Mouse (Mus musculus): ENCODE data around the gene Snrnp70. TPM values are rescaled to one million over a fixed set of nuclear protein-coding genes. Genes with fewer than 3 reads are reported as not detected.

Gene Snrnp70
- polyA plus RNA-seq, 1 experiment from 2014 or later: 242 TPM

Other genes starting within 250 kb of the Snrnp70 start
- gene Pih1d1, start 241.4 kb downstream of the Snrnp70 start, polyA plus RNA-seq (2015; fragmentation: Nextera tagmentation; extraction: Ambion mirVana): 107 and 108 TPM in 2 replicates
- gene Aldh16a1, start 241.2 kb downstream of the Snrnp70 start, polyA plus RNA-seq (2015; fragmentation: Nextera tagmentation; extraction: Ambion mirVana): 69.3 and 69.9 TPM in 2 replicates
- 0.14 and 0.30 TPM in 2 replicates for gene Slc17a7, start 231.8 kb downstream of the Snrnp70 start, polyA plus RNA-seq (2015; fragmentation: Nextera tagmentation; extraction: Ambion mirVana)
- not detected in 2 replicates for gene Gfy, start 216.2 kb downstream of the Snrnp70 start, polyA plus RNA-seq (2015; fragmentation: Nextera tagmentation; extraction: Ambion mirVana)
- not detected in 2 replicates for gene Pth2, start 214.7 kb downstream of the Snrnp70 start, polyA plus RNA-seq (2015; fragmentation: Nextera tagmentation; extraction: Ambion mirVana)
- gene Ccdc155, start 190.8 kb downstream of the Snrnp70 start, polyA plus RNA-seq (2015; fragmentation: Nextera tagmentation; extraction: Ambion mirVana): 0.78 and 1.1 TPM in 2 replicates
- 0.97 and 1.4 TPM in 2 replicates for gene Dkkl1, start 183.6 kb downstream of the Snrnp70 start, polyA plus RNA-seq (2015; fragmentation: Nextera tagmentation; extraction: Ambion mirVana)
- 196 and 207 TPM in 2 replicates for gene Tead2, start 180.0 kb downstream of the Snrnp70 start, polyA plus RNA-seq (2015; fragmentation: Nextera tagmentation; extraction: Ambion mirVana)
- gene Cd37, start 156.6 kb downstream of the Snrnp70 start, polyA plus RNA-seq (2015; fragmentation: Nextera tagmentation; extraction: Ambion mirVana): 1.2 and 2.4 TPM in 2 replicates
- 0.10 and 0.23 TPM in 2 replicates for gene Slc6a16, start 154.7 kb downstream of the Snrnp70 start, polyA plus RNA-seq (2015; fragmentation: Nextera tagmentation; extraction: Ambion mirVana)
- gene Slc6a21, start 118.2 kb downstream of the Snrnp70 start, polyA plus RNA-seq (2015; fragmentation: Nextera tagmentation; extraction: Ambion mirVana): not detected in 2 replicates
- gene Trpm4, start 62.0 kb downstream of the Snrnp70 start, polyA plus RNA-seq (2015; fragmentation: Nextera tagmentation; extraction: Ambion mirVana): 17.4 and 19.0 TPM in 2 replicates
- 2.1 and 2.5 TPM in 2 replicates for gene Hrc, start 60.5 kb downstream of the Snrnp70 start, polyA plus RNA-seq (2015; fragmentation: Nextera tagmentation; extraction: Ambion mirVana)
- gene Ppfia3, start 28.7 kb downstream of the Snrnp70 start, polyA plus RNA-seq (2015; fragmentation: Nextera tagmentation; extraction: Ambion mirVana): 6.7 and 7.5 TPM in 2 replicates
- gene Lin7b, start 25.2 kb downstream of the Snrnp70 start, polyA plus RNA-seq (2015; fragmentation: Nextera tagmentation; extraction: Ambion mirVana): 0.41 and 0.96 TPM in 2 replicates
- gene Kcna7, start 9.9 kb upstream of the Snrnp70 start, polyA plus RNA-seq (2015; fragmentation: Nextera tagmentation; extraction: Ambion mirVana): not detected in 2 replicates
- 1.1 and 1.4 TPM in 2 replicates for gene Ntf5, start 18.0 kb upstream of the Snrnp70 start, polyA plus RNA-seq (2015; fragmentation: Nextera tagmentation; extraction: Ambion mirVana)
- not detected in 2 replicates for gene Lhb, start 25.1 kb upstream of the Snrnp70 start, polyA plus RNA-seq (2015; fragmentation: Nextera tagmentation; extraction: Ambion mirVana)
- 37.6 and 40.8 TPM in 2 replicates for gene Gys1, start 39.1 kb upstream of the Snrnp70 start, polyA plus RNA-seq (2015; fragmentation: Nextera tagmentation; extraction: Ambion mirVana)
- gene Ruvbl2, start 42.4 kb upstream of the Snrnp70 start, polyA plus RNA-seq (2015; fragmentation: Nextera tagmentation; extraction: Ambion mirVana): 165 and 167 TPM in 2 replicates
- 4,509 and 4,690 TPM in 2 replicates for gene Ftl1, start 64.1 kb upstream of the Snrnp70 start, polyA plus RNA-seq (2015; fragmentation: Nextera tagmentation; extraction: Ambion mirVana)
- gene Bax, start 71.2 kb upstream of the Snrnp70 start, polyA plus RNA-seq (2015; fragmentation: Nextera tagmentation; extraction: Ambion mirVana): 184 and 195 TPM in 2 replicates
- gene Tulp2, start 86.1 kb upstream of the Snrnp70 start, polyA plus RNA-seq (2015; fragmentation: Nextera tagmentation; extraction: Ambion mirVana): 1.0 and 1.1 TPM in 2 replicates
- not detected in 2 replicates for gene Gm45808, start 91.1 kb upstream of the Snrnp70 start, polyA plus RNA-seq (2015; fragmentation: Nextera tagmentation; extraction: Ambion mirVana)
- 3.3 and 3.5 TPM in 2 replicates for gene Dhdh, start 93.1 kb upstream of the Snrnp70 start, polyA plus RNA-seq (2015; fragmentation: Nextera tagmentation; extraction: Ambion mirVana)
- gene Nucb1, start 114.7 kb upstream of the Snrnp70 start, polyA plus RNA-seq (2015; fragmentation: Nextera tagmentation; extraction: Ambion mirVana): 221 and 252 TPM in 2 replicates
- 18.6 and 24.7 TPM in 2 replicates for gene Ppp1r15a, start 130.5 kb upstream of the Snrnp70 start, polyA plus RNA-seq (2015; fragmentation: Nextera tagmentation; extraction: Ambion mirVana)
- gene Plekha4, start 130.6 kb upstream of the Snrnp70 start, polyA plus RNA-seq (2015; fragmentation: Nextera tagmentation; extraction: Ambion mirVana): 4.5 and 5.1 TPM in 2 replicates
- 11.8 and 14.8 TPM in 2 replicates for gene Hsd17b14, start 159.2 kb upstream of the Snrnp70 start, polyA plus RNA-seq (2015; fragmentation: Nextera tagmentation; extraction: Ambion mirVana)
- gene Bcat2, start 174.4 kb upstream of the Snrnp70 start, polyA plus RNA-seq (2015; fragmentation: Nextera tagmentation; extraction: Ambion mirVana): 75.4 and 78.5 TPM in 2 replicates
- gene Fgf21, start 219.7 kb upstream of the Snrnp70 start, polyA plus RNA-seq (2015; fragmentation: Nextera tagmentation; extraction: Ambion mirVana): 0.32 TPM in 1 of 2 replicates, not detected in the other
- 0.06 and 0.21 TPM in 2 replicates for gene Fut1, start 221.5 kb upstream of the Snrnp70 start, polyA plus RNA-seq (2015; fragmentation: Nextera tagmentation; extraction: Ambion mirVana)
- 0.14 and 0.17 TPM in 2 replicates for gene Izumo1, start 226.1 kb upstream of the Snrnp70 start, polyA plus RNA-seq (2015; fragmentation: Nextera tagmentation; extraction: Ambion mirVana)
- 16.1 and 18.0 TPM in 2 replicates for gene Rasip1, start 231.7 kb upstream of the Snrnp70 start, polyA plus RNA-seq (2015; fragmentation: Nextera tagmentation; extraction: Ambion mirVana)
- gene Mamstr, start 244.2 kb upstream of the Snrnp70 start, polyA plus RNA-seq (2015; fragmentation: Nextera tagmentation; extraction: Ambion mirVana): 7.5 and 9.0 TPM in 2 replicates

Data from kidney, embryonic 15.5 days (tissue).